Mouse (Mus musculus): ENCODE results near the gene Tmem165. TPM values are rescaled to one million over a fixed set of nuclear protein-coding genes. Genes with fewer than 3 reads are reported as not detected.

Tmem165 gene
- polyA plus RNA-seq, 1 experiment from 2014 or later = 127 TPM

GRCm38 (mm10) chr5:76152956-76153355 is 30.7 kb upstream of the Tmem165 start:
- no peak overlapping the region for H3K4me2 ChIP-seq (ENCODE audit: low read length)
- no peak overlapping the region for H3K27ac ChIP-seq
- ATAC-seq (replicated peaks; ENCODE audit: low FRiP score, low read depth) (no peak), DNase-seq (ENCODE audit: low spot score) (no peak)
- H3K4me1 ChIP-seq (replicated peaks; ENCODE audit: insufficient read depth, low read length) = no peaks in the 10 kb centered on the region
- H3K9ac ChIP-seq (ENCODE audit: low read depth, low read length) = no peak overlapping the region
- no peak for TF ChIP-seq CTCF (IDR thresholded peaks at IDR 0.05; ENCODE audit: low read depth)
- H3K36me3 ChIP-seq (ENCODE audit: insufficient read depth, low read length) = peaks cover 32% of the 10 kb centered on the region; the same call in 1 of the 2 replicates
- no peak overlapping the region for H3K4me3 ChIP-seq (replicated peaks; ENCODE audit: low read depth, low read length)
- WGBS = 93% methylated on average over 6 of the region's 6 CpGs
- no peaks in the 10 kb centered on the region for H3K9me3 ChIP-seq (replicated peaks; ENCODE audit: low read length)
- no peaks in the 10 kb centered on the region for H3K27me3 ChIP-seq (ENCODE audit: insufficient read depth, low read length)

- Histone ChIP-seq H3K27ac (no peak overlapping the region), H3K4me1 (replicated peaks; ENCODE audit: insufficient read depth, low read length) (no peaks in the 10 kb centered on the region), H3K4me2 (ENCODE audit: low read length) (no peak overlapping the region), H3K9ac (ENCODE audit: low read depth, low read length) (no peak overlapping the region), H3K27me3 (ENCODE audit: insufficient read depth, low read length) (no peaks in the 10 kb centered on the region), H3K9me3 (replicated peaks; ENCODE audit: low read length) (no peaks in the 10 kb centered on the region), H3K36me3 (ENCODE audit: insufficient read depth, low read length) (peaks cover 32% of the 10 kb centered on the region; the same call in 1 of the 2 replicates), H3K4me3 (replicated peaks; ENCODE audit: low read depth, low read length) (no peak overlapping the region)
- ATAC-seq (replicated peaks; ENCODE audit: low FRiP score, low read depth) = no peak
- 95% methylated on average over 11 of the region's 11 CpGs for WGBS
- TF ChIP-seq CTCF (IDR thresholded peaks at IDR 0.05; ENCODE audit: low read depth) = no peak
- no peak for DNase-seq (ENCODE audit: low spot score)
These were observed 30.2 kb upstream of the Tmem165 start for GRCm38 (mm10) chr5:76153430-76153829.

- Histone ChIP-seq H3K4me3 (replicated peaks; ENCODE audit: low read depth, low read length) (no peak overlapping the region), H3K27ac (no peak overlapping the region), H3K36me3 (ENCODE audit: insufficient read depth, low read length) (peaks cover 27% of the 10 kb centered on the region; the same call in 1 of the 2 replicates), H3K27me3 (ENCODE audit: insufficient read depth, low read length) (no peaks in the 10 kb centered on the region), H3K4me2 (ENCODE audit: low read length) (no peak overlapping the region), H3K4me1 (replicated peaks; ENCODE audit: insufficient read depth, low read length) (no peaks in the 10 kb centered on the region), H3K9me3 (replicated peaks; ENCODE audit: low read length) (no peaks in the 10 kb centered on the region), H3K9ac (ENCODE audit: low read depth, low read length) (no peak overlapping the region)
- ATAC-seq (replicated peaks; ENCODE audit: low FRiP score, low read depth) (no peak), DNase-seq (ENCODE audit: low spot score) (no peak)
- WGBS = 64% methylated on average over 21 of the region's 21 CpGs
- TF ChIP-seq CTCF (IDR thresholded peaks at IDR 0.05; ENCODE audit: low read depth) = no peak
These were observed 29.1 kb upstream of the Tmem165 start for GRCm38 (mm10) chr5:76154434-76155165.

GRCm38 (mm10) chr5:76159555-76159954 is 24.1 kb upstream of the Tmem165 start:
- 64% methylated on average over 6 of the region's 6 CpGs for WGBS
- ATAC-seq (replicated peaks; ENCODE audit: low FRiP score, low read depth) (no peak), DNase-seq (ENCODE audit: low spot score) (no peak)
- peaks cover 10% of the 10 kb centered on the region; the same call in 1 of the 2 replicates for H3K36me3 ChIP-seq (ENCODE audit: insufficient read depth, low read length)
- no peak overlapping the region for H3K27ac ChIP-seq
- H3K9ac ChIP-seq (ENCODE audit: low read depth, low read length) = no peak overlapping the region
- H3K4me3 ChIP-seq (replicated peaks; ENCODE audit: low read depth, low read length) = no peak overlapping the region
- no peaks in the 10 kb centered on the region for H3K9me3 ChIP-seq (replicated peaks; ENCODE audit: low read length)
- no peaks in the 10 kb centered on the region for H3K4me1 ChIP-seq (replicated peaks; ENCODE audit: insufficient read depth, low read length)
- no peak overlapping the region for H3K4me2 ChIP-seq (ENCODE audit: low read length)
- peak; percentile 14; the same call in 1 of the 2 replicates for TF ChIP-seq CTCF (IDR thresholded peaks at IDR 0.05; ENCODE audit: low read depth)
- no peaks in the 10 kb centered on the region for H3K27me3 ChIP-seq (ENCODE audit: insufficient read depth, low read length)

- 56% methylated on average over 3 of the region's 3 CpGs for WGBS
- H3K36me3 ChIP-seq (ENCODE audit: insufficient read depth, low read length) = 0 out of 2 replicates have a peak, but pooled peaks cover 7% of the 10 kb centered on the region
- no peaks in the 10 kb centered on the region for H3K9me3 ChIP-seq (replicated peaks; ENCODE audit: low read length)
- H3K4me1 ChIP-seq (replicated peaks; ENCODE audit: insufficient read depth, low read length) = no peaks in the 10 kb centered on the region
- H3K27ac ChIP-seq = no peak overlapping the region
- no peak for ATAC-seq (replicated peaks; ENCODE audit: low FRiP score, low read depth)
- no peak overlapping the region for H3K4me3 ChIP-seq (replicated peaks; ENCODE audit: low read depth, low read length)
- H3K4me2 ChIP-seq (ENCODE audit: low read length) = no peak overlapping the region
- no peak for TF ChIP-seq CTCF (IDR thresholded peaks at IDR 0.05; ENCODE audit: low read depth)
- no peaks in the 10 kb centered on the region for H3K27me3 ChIP-seq (ENCODE audit: insufficient read depth, low read length)
- DNase-seq (ENCODE audit: low spot score) = no peak
- H3K9ac ChIP-seq (ENCODE audit: low read depth, low read length) = no peak overlapping the region
These were observed 23.6 kb upstream of the Tmem165 start for GRCm38 (mm10) chr5:76160086-76160485.

GRCm38 (mm10) chr5:76161491-76161890 is 22.2 kb upstream of the Tmem165 start:
- no peak overlapping the region for H3K4me3 ChIP-seq (replicated peaks; ENCODE audit: low read depth, low read length)
- TF ChIP-seq CTCF (IDR thresholded peaks at IDR 0.05; ENCODE audit: low read depth) = no peak
- H3K4me2 ChIP-seq (ENCODE audit: low read length) = no peak overlapping the region
- WGBS = 91% methylated on average over 6 of the region's 6 CpGs
- H3K4me1 ChIP-seq (replicated peaks; ENCODE audit: insufficient read depth, low read length) = no peaks in the 10 kb centered on the region
- DNase-seq (ENCODE audit: low spot score) = no peak
- H3K27ac ChIP-seq = no peak overlapping the region
- H3K36me3 ChIP-seq (ENCODE audit: insufficient read depth, low read length) = 0 out of 2 replicates have a peak, but pooled peaks cover 2% of the 10 kb centered on the region
- no peaks in the 10 kb centered on the region for H3K9me3 ChIP-seq (replicated peaks; ENCODE audit: low read length)
- no peaks in the 10 kb centered on the region for H3K27me3 ChIP-seq (ENCODE audit: insufficient read depth, low read length)
- H3K9ac ChIP-seq (ENCODE audit: low read depth, low read length) = no peak overlapping the region
- no peak for ATAC-seq (replicated peaks; ENCODE audit: low FRiP score, low read depth)
